Mouse (Mus musculus): ENCODE measurements around the gene Sgsm1.

DNA sequence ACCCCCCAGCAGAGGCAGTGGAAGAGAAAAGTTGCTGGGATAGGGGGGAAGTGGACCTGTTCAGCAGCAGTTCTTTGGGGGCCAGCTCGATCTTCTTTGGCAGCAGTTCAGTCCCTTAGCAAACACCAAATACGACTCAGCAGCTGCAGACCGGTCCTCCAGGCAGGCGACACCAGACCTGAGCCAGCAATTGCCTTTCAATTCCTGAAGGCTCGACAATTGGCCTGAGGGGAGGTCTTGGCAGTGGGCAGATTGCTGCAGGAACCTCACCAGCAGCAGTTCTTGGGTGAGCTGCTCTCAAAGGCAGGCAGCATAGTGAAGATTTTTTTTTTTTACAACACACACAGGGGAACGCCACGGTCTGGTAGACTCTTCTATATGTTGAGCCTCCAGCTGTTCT lies 39.2 kb upstream of the Sgsm1 start:
- no peak for TF ChIP-seq POLR2A (IDR thresholded peaks at IDR 0.05; ENCODE audit: low read depth, low read length)
- TF ChIP-seq CTCF (IDR thresholded peaks at IDR 0.05; ENCODE audit: borderline replicate concordance, insufficient read depth, low read length) = no peak
